Mouse (Mus musculus) liver, embryonic 16.5 days (tissue): Measurements from ENCODE around the gene Tmem107. TPM values are rescaled to one million over a fixed set of nuclear protein-coding genes. Genes with fewer than 3 reads are reported as not detected.

ENCODE experiments used
- ATAC-seq: fragments of 200-750 bp; cut with Nextera tagmentation; 2 replicates; pipeline ENCODE4 v1.8.0; 2017; ENCODE audit warnings: low read depth, mild to moderate bottlenecking, moderate number of reproducible peaks, moderate library complexity
- H3K27ac ChIP-seq: fragments of 300-500 bp; sonication (generic); 2 replicates; pipeline ENCODE4 v1.5.1; 2014; ENCODE audit warnings: mild to moderate bottlenecking, low read length
- H3K27me3 ChIP-seq: fragments of 300-500 bp; sonication (generic); 2 replicates; pipeline ENCODE4 v1.6.1; 2014; ENCODE audit warnings: low read depth, low read length, mixed read lengths; ENCODE audit not compliant: control insufficient read depth, insufficient read depth
- H3K36me3 ChIP-seq: fragments of 300-500 bp; sonication (generic); 2 replicates; pipeline ENCODE4 v1.6.1; 2014; ENCODE audit warnings: mild to moderate bottlenecking; ENCODE audit not compliant: control insufficient read depth, insufficient read depth
- H3K4me1 ChIP-seq: fragments of 300-500 bp; sonication (generic); 2 replicates; pipeline ENCODE4 v1.6.1; 2014; ENCODE audit warnings: low read depth, low read length, mixed read lengths; ENCODE audit not compliant: control insufficient read depth
- H3K4me2 ChIP-seq: fragments of 300-500 bp; sonication (generic); 2 replicates; pipeline ENCODE4 v1.6.1; 2014; ENCODE audit warnings: low read depth, low read length, mixed read lengths
- H3K4me3 ChIP-seq: fragments of 300-500 bp; sonication (generic); 2 replicates; pipeline ENCODE4 v1.5.1; 2014; ENCODE audit warnings: low read depth, mild to moderate bottlenecking, low read length
- H3K9ac ChIP-seq: fragments of 300-500 bp; sonication (generic); 2 replicates; pipeline ENCODE4 v1.6.1; 2014; ENCODE audit warnings: low read depth, low read length
- H3K9me3 ChIP-seq: fragments of 300-500 bp; sonication (generic); replicated peaks from 2 replicates; pipeline ENCODE4 v1.6.1; 2016; ENCODE audit warnings: low read length; ENCODE audit not compliant: control insufficient read depth
- WGBS: fragments of 180-500 bp; shearing (Covaris S2); extraction: QIAGEN DNeasy Blood & Tissue Kit; methylation state at CpG from one replicate; pipeline ENCODE4 v1.1.7; 2014; ENCODE audit not compliant: insufficient replicate concordance; 5-methylcytosine and 5-hydroxymethylcytosine counted together
- polyA plus RNA-seq: library from polyadenylated mRNA; unstranded; fragments of >200 nt; fragmentation: Nextera tagmentation; extraction: Ambion mirVana; gene quantifications from 2 replicates; pipeline ENCODE4 v1.2.1, GENCODE M21; 2015

Tmem107 gene
- polyA plus RNA-seq, 1 experiment from 2014 or later = 21.7 TPM

DNA sequence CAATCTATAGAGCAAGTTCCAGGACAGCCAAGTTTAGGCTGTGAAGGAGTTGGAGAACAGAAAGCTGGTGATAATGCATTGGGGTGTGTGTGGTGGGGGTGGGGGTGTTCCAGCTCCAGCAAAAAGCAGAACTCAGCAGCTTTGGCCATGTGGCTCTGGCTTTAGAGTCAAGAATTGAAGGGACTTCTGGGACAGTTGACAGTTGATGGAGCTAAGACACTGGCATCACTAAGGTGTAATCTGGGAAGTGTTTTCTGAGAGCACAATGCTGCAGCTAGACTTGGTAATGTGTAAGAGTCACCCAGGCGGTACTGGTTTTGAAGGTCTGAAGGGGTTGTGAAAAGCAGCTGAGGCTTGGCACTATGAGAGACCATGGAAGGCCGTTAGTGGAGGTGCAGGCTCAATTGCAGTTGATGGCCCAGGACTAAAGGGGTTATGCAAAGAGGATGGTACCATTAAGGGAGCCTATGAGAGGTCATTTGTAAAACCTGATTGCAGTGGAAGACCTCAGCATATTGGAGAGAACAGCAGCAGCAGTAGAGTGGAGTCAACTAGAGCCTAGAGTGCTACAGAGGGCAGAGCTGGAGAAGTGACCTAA, 17.7 kb upstream of the Tmem107 start:
- Histone ChIP-seq H3K4me2 (no peak overlapping the region), H3K27ac (no peak overlapping the region), H3K4me3 (no peak overlapping the region), H3K9ac (no peak overlapping the region), H3K4me1 (peaks cover 6% of the 10 kb centered on the region; the same call in 1 of the 2 replicates), H3K36me3 (peaks cover 40% of the 10 kb centered on the region), H3K27me3 (no peaks in the 10 kb centered on the region), H3K9me3 (no peaks in the 10 kb centered on the region)
- WGBS = 83% methylated on average over 2 of the region's 2 CpGs
- no peak for ATAC-seq

- H3K9me3 ChIP-seq = no peaks in the 10 kb centered on the region
- peaks cover 31% of the 10 kb centered on the region for H3K36me3 ChIP-seq
- no peaks in the 10 kb centered on the region for H3K27me3 ChIP-seq
- 54% methylated on average over 3 of the region's 3 CpGs for WGBS
- H3K4me2 ChIP-seq = no peak overlapping the region
- H3K9ac ChIP-seq = no peak overlapping the region
- H3K4me1 ChIP-seq = peaks cover 12% of the 10 kb centered on the region
- H3K27ac ChIP-seq = no peak overlapping the region
- no peak overlapping the region for H3K4me3 ChIP-seq
- ATAC-seq = no peak
Measured at GRCm38 (mm10) chr11:69053848-69054247, 16.8 kb upstream of the Tmem107 start.

GRCm38 (mm10) chr11:69058265-69058664, 12.3 kb upstream of the Tmem107 start:
- 51% methylated on average over 2 of the region's 2 CpGs for WGBS
- peaks cover 25% of the 10 kb centered on the region for H3K4me1 ChIP-seq
- no peaks in the 10 kb centered on the region for H3K36me3 ChIP-seq
- H3K27ac ChIP-seq = peak overlapping the region; percentile 89
- no peaks in the 10 kb centered on the region for H3K9me3 ChIP-seq
- peak overlapping the region; percentile 99 for H3K4me3 ChIP-seq
- ATAC-seq = no peak
- no peaks in the 10 kb centered on the region for H3K27me3 ChIP-seq
- peak overlapping the region; percentile 74 for H3K9ac ChIP-seq
- peak overlapping the region; percentile 89 for H3K4me2 ChIP-seq

DNA sequence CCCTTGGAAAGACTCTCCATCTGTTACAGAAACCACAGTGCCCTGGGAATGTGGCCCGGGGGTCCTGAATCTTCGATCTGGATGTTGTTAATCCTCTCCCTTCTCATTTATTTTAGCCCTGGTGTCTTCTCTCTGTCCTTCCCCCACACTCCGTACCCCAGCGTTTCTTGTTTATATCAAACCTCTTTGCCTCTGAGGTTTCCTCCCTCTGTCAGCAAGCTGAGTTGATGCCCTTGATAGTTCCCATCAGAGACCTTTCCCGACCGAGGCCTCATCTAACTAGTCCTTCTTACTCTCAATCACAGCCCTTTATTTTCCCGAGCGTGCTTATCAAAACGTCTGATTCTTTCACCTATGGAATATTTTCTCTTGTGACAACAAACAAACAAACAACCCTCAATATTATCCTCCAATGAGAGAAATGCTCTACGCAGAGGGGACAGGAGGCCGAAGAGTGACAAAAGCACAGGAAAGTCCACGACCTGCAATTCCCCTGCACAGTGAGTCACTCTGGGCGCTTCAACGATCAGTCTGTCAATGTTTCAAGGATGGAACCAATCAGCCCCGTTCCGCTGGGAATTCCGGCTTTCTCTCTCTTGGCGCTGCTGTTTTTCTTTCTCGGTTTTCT, 11.8 kb upstream of the Tmem107 start:
- peak overlapping the region; percentile 89 for H3K4me2 ChIP-seq
- H3K27me3 ChIP-seq = no peaks in the 10 kb centered on the region
- WGBS = 2% methylated on average over 19 of the region's 19 CpGs
- H3K36me3 ChIP-seq = no peaks in the 10 kb centered on the region
- H3K4me1 ChIP-seq = peaks cover 26% of the 10 kb centered on the region
- H3K9me3 ChIP-seq = no peaks in the 10 kb centered on the region
- peak overlapping the region; percentile 74 for H3K9ac ChIP-seq
- peak overlapping the region; percentile 99 for H3K4me3 ChIP-seq
- no peak for ATAC-seq
- peak overlapping the region; percentile 89 for H3K27ac ChIP-seq

DNA sequence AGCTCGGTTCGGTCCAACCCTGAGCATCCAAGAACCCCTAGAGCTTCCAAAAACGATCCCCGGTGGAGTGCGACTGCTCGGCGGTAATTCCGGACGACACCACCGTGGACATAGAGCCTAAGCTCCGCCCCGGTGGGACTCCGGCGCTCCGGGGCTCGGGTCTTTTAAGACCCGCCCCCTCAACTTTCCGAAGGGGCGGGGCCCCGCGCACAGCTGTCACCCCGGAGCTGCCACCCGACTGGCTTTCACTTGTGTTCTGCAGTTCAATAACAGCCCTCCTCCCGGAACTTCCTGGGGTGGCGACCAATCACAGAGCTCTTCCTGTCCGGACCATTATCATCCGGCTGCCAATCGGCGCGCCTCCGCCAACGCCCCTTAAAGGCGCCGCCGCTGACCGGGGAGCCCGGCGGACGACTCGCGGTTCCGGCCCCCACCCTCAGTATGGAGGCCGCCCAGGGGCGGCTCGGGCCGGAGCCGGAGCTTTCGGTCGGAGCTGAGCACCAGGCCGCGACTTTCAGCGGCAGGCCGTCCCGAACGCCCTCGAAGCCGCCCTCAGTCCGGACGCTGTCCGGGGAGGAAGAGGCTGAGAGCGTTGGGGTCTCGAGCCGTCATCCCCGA, 11.1 kb upstream of the Tmem107 start, which contains the start of gene Borcs6:
Gene Borcs6 (plus strand): TSS at position 361 of the 618 bp plus-strand sequence.
- peak within 1 kb of the TSS; percentile 94 for H3K27ac ChIP-seq
- peak within 1 kb of the TSS; percentile 99 for H3K9ac ChIP-seq
- peaks cover 32% of the 10 kb centered on the region for H3K4me1 ChIP-seq
- H3K4me3 ChIP-seq = peak within 1 kb of the TSS; percentile 99
- no peaks in the 10 kb centered on the region for H3K9me3 ChIP-seq
- under 1% methylated on average over 64 of the region's 64 CpGs for WGBS
- ATAC-seq = peak; percentile 87
- H3K27me3 ChIP-seq = no peaks in the 10 kb centered on the region
- H3K4me2 ChIP-seq = peak within 1 kb of the TSS; percentile 97
- no peaks in the 10 kb centered on the region for H3K36me3 ChIP-seq

DNA sequence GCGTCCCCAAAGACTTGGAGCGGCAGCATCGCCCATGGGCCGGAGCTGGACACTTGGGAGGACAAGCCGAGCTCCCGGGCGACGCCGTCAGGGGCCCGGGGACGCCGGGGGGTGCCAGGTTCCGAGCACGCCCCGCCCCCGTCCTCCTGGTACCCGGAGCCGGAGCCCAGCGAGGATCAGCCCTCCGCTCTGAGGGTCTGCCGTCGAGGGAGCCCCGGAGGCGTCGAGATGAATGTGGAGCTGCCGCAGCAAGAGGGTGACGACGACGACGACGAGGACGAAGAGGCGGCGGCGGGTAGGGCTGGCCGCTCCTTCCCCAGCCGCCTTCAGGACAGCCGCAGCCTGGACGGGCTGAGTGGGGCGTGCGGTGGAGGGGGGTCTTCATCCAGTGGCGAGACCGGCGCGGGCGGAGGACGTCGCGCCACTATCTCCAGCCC, 10.6 kb upstream of the Tmem107 start:
- Histone ChIP-seq H3K4me2 (peak overlapping the region; percentile 97), H3K27me3 (no peaks in the 10 kb centered on the region), H3K9me3 (no peaks in the 10 kb centered on the region), H3K4me1 (peaks cover 32% of the 10 kb centered on the region), H3K9ac (peak overlapping the region; percentile 99), H3K36me3 (no peaks in the 10 kb centered on the region), H3K4me3 (peak overlapping the region; percentile 99), H3K27ac (peak overlapping the region; percentile 94)
- 0% methylated on average over 49 of the region's 49 CpGs for WGBS
- ATAC-seq = peak; percentile 3; the same call in 1 of the 2 replicates

DNA sequence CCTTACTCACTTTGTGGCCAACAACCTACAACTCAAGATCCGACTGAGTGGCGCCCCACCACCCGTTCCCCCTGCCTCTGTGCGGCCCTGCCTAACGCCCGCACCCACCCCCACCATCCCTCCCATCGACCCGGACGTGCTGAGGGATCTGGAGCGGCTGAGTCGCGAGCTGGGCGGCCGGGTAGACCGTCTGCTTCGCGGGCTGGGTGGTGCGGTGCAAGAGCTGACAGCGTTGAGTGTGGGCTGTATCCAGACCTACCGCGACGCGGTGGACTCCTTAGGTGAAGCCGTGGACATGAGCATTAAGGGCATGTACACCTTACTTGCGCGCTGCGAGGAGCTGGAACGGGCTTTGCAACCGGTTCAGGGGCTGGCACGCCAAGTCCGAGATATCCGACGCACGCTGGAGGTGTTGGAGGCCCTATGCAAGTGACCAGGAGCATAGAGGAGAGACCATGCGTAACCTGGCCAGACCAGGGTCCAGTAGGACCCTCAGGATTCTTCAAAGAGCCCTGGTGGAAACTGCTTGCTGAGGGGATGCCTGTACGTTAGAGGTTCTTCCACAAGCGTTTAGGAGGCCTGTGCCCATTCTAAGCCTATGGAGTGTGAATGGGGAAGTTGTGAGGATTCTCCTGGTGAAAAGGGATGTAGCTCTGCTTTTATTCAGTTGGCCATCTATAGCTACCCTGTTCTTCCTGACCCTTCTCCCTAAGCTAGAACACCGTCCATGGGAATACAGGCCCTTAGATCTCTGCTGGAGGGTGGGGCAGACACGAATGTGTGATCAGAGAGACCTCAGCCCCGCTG, 10.0 kb upstream of the Tmem107 start:
- Histone ChIP-seq H3K4me3 (peak overlapping the region; percentile 99), H3K9ac (peak overlapping the region; percentile 99), H3K9me3 (no peaks in the 10 kb centered on the region), H3K27me3 (no peaks in the 10 kb centered on the region), H3K27ac (peak overlapping the region; percentile 94), H3K4me1 (peaks cover 32% of the 10 kb centered on the region), H3K4me2 (peak overlapping the region; percentile 97), H3K36me3 (no peaks in the 10 kb centered on the region)
- 3% methylated on average over 40 of the region's 40 CpGs for WGBS
- ATAC-seq = no peak

DNA sequence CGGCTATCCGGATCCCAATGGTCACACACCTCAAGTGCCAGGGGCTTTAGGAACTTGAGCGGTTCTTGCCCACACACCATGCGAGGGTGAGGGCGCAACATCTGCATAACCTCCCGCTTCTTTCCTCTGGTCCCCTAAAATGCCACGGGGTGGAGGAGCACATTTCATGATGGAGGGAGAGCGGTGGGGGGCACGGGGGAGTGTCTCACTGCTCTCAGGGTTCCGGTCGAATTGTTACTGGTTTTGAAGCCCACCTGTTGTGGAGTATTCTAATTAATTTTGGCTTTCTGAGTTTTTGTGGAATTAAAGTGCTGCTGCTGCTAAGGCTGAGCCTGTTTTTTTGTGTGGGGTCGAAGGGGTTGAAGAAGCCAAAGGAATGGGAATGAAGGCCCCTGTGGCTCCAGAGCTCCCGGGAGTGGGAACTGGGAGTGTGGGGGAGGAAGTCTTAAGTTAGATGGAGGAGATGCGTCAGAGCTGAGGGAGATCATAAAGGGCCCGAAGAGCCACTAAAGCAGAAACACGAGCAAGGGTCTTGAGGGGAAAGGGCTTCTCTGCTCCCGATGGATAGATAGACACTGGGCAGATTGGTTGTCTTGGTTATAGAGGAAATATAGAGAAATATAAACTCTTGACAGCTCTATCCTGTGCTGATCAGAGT, 9.2 kb upstream of the Tmem107 start:
- 40% methylated on average over 17 of the region's 17 CpGs for WGBS
- no peak for ATAC-seq
- 0 out of 2 replicates have a peak overlapping the region, but pooled peaks have one; percentile 94 for H3K27ac ChIP-seq

More for the DNA sequence above, 9.2 kb upstream of the Tmem107 start:
- Histone ChIP-seq H3K27me3 (no peaks in the 10 kb centered on the region), H3K36me3 (no peaks in the 10 kb centered on the region), H3K4me3 (peak overlapping the region; percentile 99), H3K9ac (peak overlapping the region; percentile 99), H3K9me3 (no peaks in the 10 kb centered on the region), H3K4me1 (peaks cover 39% of the 10 kb centered on the region), H3K4me2 (peak overlapping the region; percentile 97)
